ENCODE assay signal across 15 mouse cellular contexts in the genomic region with DNA sequence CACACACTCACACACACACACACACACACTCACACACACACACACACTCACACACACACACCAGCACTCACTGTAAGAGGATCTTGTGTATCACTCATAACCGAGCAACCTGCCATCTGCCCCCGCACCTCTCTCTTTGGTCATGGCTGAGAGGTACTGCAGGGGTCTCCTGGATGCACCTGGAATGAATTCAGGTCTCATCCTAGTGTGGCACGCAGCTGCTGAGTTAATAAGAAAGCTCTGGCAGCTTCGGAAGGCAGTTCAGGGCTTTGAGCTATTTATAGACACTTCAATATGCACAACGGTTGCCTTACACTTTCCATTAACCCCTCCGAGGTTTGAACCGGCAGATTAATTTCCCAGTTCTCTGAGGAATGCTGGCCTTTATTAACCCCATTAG.
DNase-seq lines count a peak whose midpoint lies in the region; ATAC-seq and TF ChIP-seq lines count a peak whose summit lies in the region.
"Had no signal": no experiment of that assay in that cellular context is flagged by ENCODE, and none has a peak within 500 bp of the region (broad histone marks: within the 10 kb centered on the region; RNA-seq: fewer than 3 reads in every experiment).

No protein-coding gene starts in this region.

- no peak for TF ChIP-seq POLR2A in limb, embryonic 14.5 days (IDR thresholded peaks at IDR 0.05; ENCODE audit: borderline replicate concordance, extremely low read depth, insufficient read depth, insufficient read length)

- H3K9ac ChIP-seq in forebrain, embryonic 16.5 days (replicated peaks; ENCODE audit: low read depth, low read length), result no peak overlapping the region
- no peak overlapping the region for H3K9ac ChIP-seq in forebrain, embryonic 13.5 days
- no peak overlapping the region for H3K9ac ChIP-seq in heart, postnatal 0 days (replicated peaks; ENCODE audit: low read depth, low read length)
- no peak overlapping the region for H3K9ac ChIP-seq in midbrain, embryonic 15.5 days
- H3K9ac ChIP-seq in midbrain, embryonic 13.5 days (replicated peaks), result no peak overlapping the region
- H3K9ac ChIP-seq in limb, embryonic 14.5 days (ENCODE audit: low read depth, low read length, severe bottlenecking), result no peak overlapping the region
- H3K9ac ChIP-seq: liver, embryonic 13.5 days had no signal

- 44% methylated on average over 7 of the region's 7 CpGs for WGBS in forebrain, embryonic 16.5 days
- WGBS in forebrain, embryonic 13.5 days, result 50% methylated on average over 7 of the region's 7 CpGs
- 22% methylated on average over 7 of the region's 7 CpGs for WGBS in heart, postnatal 0 days
- WGBS in midbrain, embryonic 15.5 days, result 41% methylated on average over 7 of the region's 7 CpGs
- 63% methylated on average over 7 of the region's 7 CpGs for WGBS in midbrain, embryonic 13.5 days
- 19% methylated on average over 7 of the region's 7 CpGs for WGBS in limb, embryonic 14.5 days

- DNase-seq in heart, postnatal 0 days (ENCODE audit: low spot score), result peak; percentile 62
- no peak for DNase-seq in heart, adult 9 months (ENCODE audit: low spot score in 2 of 2)
- DNase-seq in limb, embryonic 14.5 days (ENCODE audit: low spot score), result peak; percentile 67
- DNase-seq: cerebellum, adult 11-12 months; heart, adult 11 months; liver, embryonic 13.5 days; retina, postnatal 1 day; thymus, adult 2 months had no signal

- no peak for TF ChIP-seq EP300 in heart, postnatal 0 days (IDR thresholded peaks at IDR 0.05; ENCODE audit: low read depth)

- H3K4me2 ChIP-seq in forebrain, embryonic 16.5 days (ENCODE audit: low read length), result no peak overlapping the region
- no peak overlapping the region for H3K4me2 ChIP-seq in forebrain, embryonic 13.5 days
- H3K4me2 ChIP-seq in heart, postnatal 0 days (ENCODE audit: low read depth, low read length), result peak overlapping the region; percentile 31
- no peak overlapping the region for H3K4me2 ChIP-seq in midbrain, embryonic 15.5 days
- H3K4me2 ChIP-seq in midbrain, embryonic 13.5 days (replicated peaks), result no peak overlapping the region
- no peak overlapping the region for H3K4me2 ChIP-seq in limb, embryonic 14.5 days (replicated peaks; ENCODE audit: low read depth, low read length, severe bottlenecking)
- H3K4me2 ChIP-seq: liver, embryonic 13.5 days had no signal

- peaks cover 5% of the 10 kb centered on the region for H3K4me1 ChIP-seq in forebrain, embryonic 16.5 days (replicated peaks; ENCODE audit: control insufficient read depth, insufficient read depth, low read length)
- H3K4me1 ChIP-seq in forebrain, embryonic 13.5 days, result peaks cover 3% of the 10 kb centered on the region; the same call in 1 of the 2 replicates
- H3K4me1 ChIP-seq in heart, postnatal 0 days (ENCODE audit: control insufficient read depth, insufficient read depth), result 0 out of 2 replicates have a peak, but pooled peaks cover 7% of the 10 kb centered on the region
- H3K4me1 ChIP-seq in midbrain, embryonic 15.5 days, result peaks cover 5% of the 10 kb centered on the region
- no peaks in the 10 kb centered on the region for H3K4me1 ChIP-seq in midbrain, embryonic 13.5 days (replicated peaks)
- peaks cover 3% of the 10 kb centered on the region; the same call in 1 of the 2 replicates for H3K4me1 ChIP-seq in limb, embryonic 14.5 days (ENCODE audit: control insufficient read depth, insufficient read depth, low read length)
- H3K4me1 ChIP-seq: liver, embryonic 13.5 days; megakaryocyte, embryonic 14.5 days had no signal

- H3K4me3 ChIP-seq in forebrain, embryonic 16.5 days (replicated peaks; ENCODE audit: low read length), result no peak overlapping the region
- H3K4me3 ChIP-seq in forebrain, embryonic 13.5 days, result no peak overlapping the region
- H3K4me3 ChIP-seq in heart, postnatal 0 days (ENCODE audit: low read depth, low read length), result no peak overlapping the region
- H3K4me3 ChIP-seq in midbrain, embryonic 15.5 days, result no peak overlapping the region
- H3K4me3 ChIP-seq in midbrain, embryonic 13.5 days (replicated peaks), result no peak overlapping the region
- H3K4me3 ChIP-seq in limb, embryonic 14.5 days (replicated peaks; ENCODE audit: low read length), result no peak overlapping the region
- H3K4me3 ChIP-seq: liver, embryonic 13.5 days; megakaryocyte, embryonic 14.5 days; myocyte had no signal

- ATAC-seq in forebrain, embryonic 16.5 days, result peak; percentile 31; the same call in 1 of the 2 replicates
- no peak for ATAC-seq in forebrain, embryonic 13.5 days
- ATAC-seq in heart, postnatal 0 days (ENCODE audit: insufficient read depth, low read depth), result no peak
- ATAC-seq in midbrain, embryonic 15.5 days (replicated peaks), result no peak
- ATAC-seq in midbrain, embryonic 13.5 days, result no peak
- no peak for ATAC-seq in limb, embryonic 14.5 days (ENCODE audit: low FRiP score, low read depth)
- ATAC-seq: lung, postnatal 0 days had no signal

- 0 out of 2 replicates have a peak overlapping the region, but pooled peaks have one; percentile 0 for H3K27ac ChIP-seq in forebrain, embryonic 16.5 days (ENCODE audit: low read length)
- H3K27ac ChIP-seq in forebrain, embryonic 13.5 days, result no peak overlapping the region
- H3K27ac ChIP-seq in heart, postnatal 0 days (ENCODE audit: low read depth), result no peak overlapping the region
- H3K27ac ChIP-seq in midbrain, embryonic 15.5 days, result 0 out of 2 replicates have a peak overlapping the region, but pooled peaks have one; percentile 13
- H3K27ac ChIP-seq in midbrain, embryonic 13.5 days, result no peak overlapping the region
- no peak overlapping the region for H3K27ac ChIP-seq in limb, embryonic 14.5 days (replicated peaks; ENCODE audit: low read depth, low read length)
- H3K27ac ChIP-seq: liver, embryonic 13.5 days had no signal

- TF ChIP-seq CTCF in heart, postnatal 0 days (IDR thresholded peaks at IDR 0.05; ENCODE audit: low read depth), result no peak

- H3K36me3 ChIP-seq in forebrain, embryonic 16.5 days (ENCODE audit: control insufficient read depth, insufficient read depth), result no peaks in the 10 kb centered on the region
- H3K36me3 ChIP-seq in forebrain, embryonic 13.5 days (ENCODE audit: poor library complexity, severe bottlenecking), result no peaks in the 10 kb centered on the region
- no peaks in the 10 kb centered on the region for H3K36me3 ChIP-seq in heart, postnatal 0 days (replicated peaks; ENCODE audit: control insufficient read depth, insufficient read depth, low read length)
- no peaks in the 10 kb centered on the region for H3K36me3 ChIP-seq in midbrain, embryonic 15.5 days (replicated peaks)
- H3K36me3 ChIP-seq in midbrain, embryonic 13.5 days, result no peaks in the 10 kb centered on the region
- H3K36me3 ChIP-seq in limb, embryonic 14.5 days (ENCODE audit: control insufficient read depth, insufficient read depth, low read length), result no peaks in the 10 kb centered on the region
- H3K36me3 ChIP-seq: liver, embryonic 13.5 days had no signal

- 0 out of 2 replicates have a peak, but pooled peaks cover 3% of the 10 kb centered on the region for H3K9me3 ChIP-seq in forebrain, embryonic 16.5 days (ENCODE audit: control insufficient read depth, low read length)
- H3K9me3 ChIP-seq in forebrain, embryonic 13.5 days (replicated peaks), result no peaks in the 10 kb centered on the region
- H3K9me3 ChIP-seq in heart, postnatal 0 days (replicated peaks; ENCODE audit: control insufficient read depth, low read length), result peaks cover 13% of the 10 kb centered on the region; the same call in 1 of the 2 replicates
- H3K9me3 ChIP-seq in midbrain, embryonic 15.5 days, result no peaks in the 10 kb centered on the region
- peaks cover 7% of the 10 kb centered on the region for H3K9me3 ChIP-seq in midbrain, embryonic 13.5 days
- H3K9me3 ChIP-seq in limb, embryonic 14.5 days (ENCODE audit: control insufficient read depth, low read length), result 0 out of 2 replicates have a peak, but pooled peaks cover 7% of the 10 kb centered on the region
- H3K9me3 ChIP-seq: liver, embryonic 13.5 days had no signal

- no peaks in the 10 kb centered on the region for H3K27me3 ChIP-seq in forebrain, embryonic 16.5 days (replicated peaks; ENCODE audit: control insufficient read depth, insufficient read depth, low read length)
- H3K27me3 ChIP-seq in forebrain, embryonic 13.5 days, result no peaks in the 10 kb centered on the region
- H3K27me3 ChIP-seq in heart, postnatal 0 days (ENCODE audit: control insufficient read depth, insufficient read depth, low read length), result no peaks in the 10 kb centered on the region
- no peaks in the 10 kb centered on the region for H3K27me3 ChIP-seq in midbrain, embryonic 15.5 days (replicated peaks)
- H3K27me3 ChIP-seq in midbrain, embryonic 13.5 days, result no peaks in the 10 kb centered on the region
- no peaks in the 10 kb centered on the region for H3K27me3 ChIP-seq in limb, embryonic 14.5 days (ENCODE audit: control insufficient read depth, insufficient read depth, low read length)
- H3K27me3 ChIP-seq: liver, embryonic 13.5 days had no signal

Comparison
In these comparisons a context has a peak if more than half of its experiments do, and no peak if none do; other contexts are left out.
1. H3K27ac ChIP-seq: peak in forebrain, embryonic 16.5 days (single experiment) and midbrain, embryonic 15.5 days (single experiment); none in forebrain, embryonic 13.5 days (single experiment), heart, postnatal 0 days (single experiment), midbrain, embryonic 13.5 days (single experiment) and limb, embryonic 14.5 days (single experiment).
2. DNase-seq: peak in heart, postnatal 0 days (single experiment) and limb, embryonic 14.5 days (single experiment); none in heart, adult 9 months (0 of 2).